Mouse (Mus musculus): ENCODE measurements at regions not wholly inside any gene's neighbourhood (a gene's known extent, or its start where the extent isn't known, plus 50 kb on each side); places are given as distances from the start of the nearest gene placed in this dataset.

DNA sequence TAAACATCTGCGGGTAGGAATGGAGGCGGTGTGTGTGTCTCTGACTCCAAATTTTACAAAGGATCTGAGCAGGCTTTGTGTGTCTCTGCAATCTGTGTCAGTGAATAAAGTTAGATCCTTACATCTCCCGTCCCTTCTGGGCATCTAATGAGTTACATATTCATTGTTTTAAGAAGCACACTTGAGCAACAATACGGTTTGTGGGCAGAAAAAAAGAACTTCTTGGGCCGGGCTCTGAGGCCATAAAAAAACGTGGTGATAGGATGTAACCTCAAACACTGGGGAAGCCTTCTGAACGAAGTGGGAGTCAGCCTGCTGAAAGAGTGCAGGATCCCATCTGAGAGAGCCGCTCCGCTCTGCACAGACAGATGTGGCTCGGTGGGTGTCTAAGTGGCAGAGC, 94.2 kb upstream of the Lef1 start:
- 50% methylated on average over 10 of the region's 10 CpGs for WGBS (ENCODE audit: insufficient replicate concordance)
- Histone ChIP-seq H3K4me1 (replicated peaks; ENCODE audit: control insufficient read depth in 2 of 2, insufficient read depth in 2 of 2, low read length in 1 of 2) (no peaks in the 10 kb centered on the region), H3K36me3 (replicated peaks; ENCODE audit: control insufficient read depth, insufficient read depth, low read depth) (no peaks in the 10 kb centered on the region), H3K27ac (no peak overlapping the region), H3K9ac (replicated peaks) (no peak overlapping the region), H3K4me2 (ENCODE audit: low read depth) (no peak overlapping the region), H3K4me3 (ENCODE audit: insufficient read depth in 1 of 2, low read depth in 2 of 2, low read length in 2 of 2) (no peak overlapping the region), H3K9me3 (ENCODE audit: control insufficient read depth, low read length) (no peaks in the 10 kb centered on the region), H3K27me3 (ENCODE audit: control insufficient read depth, insufficient read depth, low read length) (no peaks in the 10 kb centered on the region)
- no peak for TF ChIP-seq CTCF (IDR thresholded peaks at IDR 0.05; ENCODE audit: low read depth)
- TF ChIP-seq EP300 (IDR thresholded peaks at IDR 0.05; ENCODE audit: low read depth), result no peak
- no peak for DNase-seq (ENCODE audit: low read depth in 3 of 3, low spot score in 3 of 3)
- ATAC-seq (ENCODE audit: insufficient read depth), result no peak

DNA sequence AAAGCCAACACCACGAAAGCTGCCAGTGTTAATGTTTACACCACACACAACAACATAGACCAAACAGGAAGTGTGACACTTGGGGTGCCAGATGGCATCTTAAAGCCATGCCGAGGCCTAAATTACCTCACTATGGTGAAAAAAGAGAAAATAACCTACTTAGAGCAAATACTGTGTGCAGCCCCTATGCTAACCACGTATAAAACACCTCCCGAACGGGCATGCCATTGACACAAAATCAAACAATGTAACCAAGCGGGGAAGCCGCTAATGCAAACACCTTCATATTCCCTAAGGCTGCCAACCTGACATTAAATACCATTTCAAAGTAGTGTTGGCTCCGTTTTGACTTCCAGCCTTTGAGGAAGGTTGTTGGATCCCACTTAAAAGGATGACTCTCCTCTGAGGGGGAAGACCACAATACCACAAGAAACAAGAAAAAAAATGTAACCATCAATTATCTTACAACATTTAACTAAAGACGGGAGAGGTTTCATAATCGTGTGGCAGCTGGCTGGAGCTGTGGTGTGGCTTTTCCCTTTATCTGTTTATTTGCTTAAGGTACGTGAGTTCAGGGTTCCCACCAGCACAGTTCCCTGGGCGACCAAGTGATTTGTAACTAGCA, 96.1 kb upstream of the Lef1 start:
- H3K27me3 ChIP-seq (ENCODE audit: control insufficient read depth, insufficient read depth, low read length), result no peaks in the 10 kb centered on the region
- DNase-seq (ENCODE audit: low read depth in 3 of 3, low spot score in 3 of 3), result no peak
- H3K4me2 ChIP-seq (ENCODE audit: low read depth), result no peak overlapping the region
- WGBS (ENCODE audit: insufficient replicate concordance), result 29% methylated on average over 12 of the region's 12 CpGs
- H3K4me3 ChIP-seq (ENCODE audit: insufficient read depth in 1 of 2, low read depth in 2 of 2, low read length in 2 of 2), result no peak overlapping the region
- no peaks in the 10 kb centered on the region for H3K4me1 ChIP-seq (replicated peaks; ENCODE audit: control insufficient read depth in 2 of 2, insufficient read depth in 2 of 2, low read length in 1 of 2)
- no peaks in the 10 kb centered on the region for H3K36me3 ChIP-seq (replicated peaks; ENCODE audit: control insufficient read depth, insufficient read depth, low read depth)
- H3K9ac ChIP-seq (replicated peaks), result no peak overlapping the region
- H3K27ac ChIP-seq, result no peak overlapping the region
- ATAC-seq (ENCODE audit: insufficient read depth), result no peak
- TF ChIP-seq EP300 (IDR thresholded peaks at IDR 0.05; ENCODE audit: low read depth) (no peak), CTCF (IDR thresholded peaks at IDR 0.05; ENCODE audit: low read depth) (no peak)
- H3K9me3 ChIP-seq (ENCODE audit: control insufficient read depth, low read length), result no peaks in the 10 kb centered on the region

DNA sequence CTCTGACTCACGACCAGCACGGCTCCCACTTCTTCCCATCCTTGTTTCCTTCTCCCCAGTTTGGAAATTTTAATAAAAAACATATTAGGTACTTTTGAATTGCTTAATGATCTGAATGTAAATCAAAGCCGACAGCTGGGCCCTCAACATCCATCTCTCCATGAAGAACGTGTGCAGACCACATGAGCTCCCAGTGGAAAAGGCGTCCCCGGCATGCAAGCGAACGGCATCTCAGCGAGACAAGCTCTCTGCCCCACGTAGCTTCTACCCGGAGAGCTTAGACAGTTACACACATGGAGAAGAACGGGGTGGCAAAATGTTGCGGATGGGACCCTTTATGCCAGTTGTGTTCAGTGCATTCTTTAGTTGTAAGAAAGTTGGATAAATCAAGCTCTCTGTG, 109.6 kb upstream of the Lef1 start:
- no peaks in the 10 kb centered on the region for H3K9me3 ChIP-seq (ENCODE audit: control insufficient read depth, low read length)
- H3K36me3 ChIP-seq (replicated peaks; ENCODE audit: control insufficient read depth, insufficient read depth, low read depth), result no peaks in the 10 kb centered on the region
- DNase-seq (ENCODE audit: low read depth in 3 of 3, low spot score in 3 of 3), result no peak
- H3K4me3 ChIP-seq (ENCODE audit: insufficient read depth in 1 of 2, low read depth in 2 of 2, low read length in 2 of 2), result no peak overlapping the region
- H3K27me3 ChIP-seq (ENCODE audit: control insufficient read depth, insufficient read depth, low read length), result no peaks in the 10 kb centered on the region
- H3K4me1 ChIP-seq (replicated peaks; ENCODE audit: control insufficient read depth in 2 of 2, insufficient read depth in 2 of 2, low read length in 1 of 2), result no peaks in the 10 kb centered on the region
- no peak for ATAC-seq (ENCODE audit: insufficient read depth)
- TF ChIP-seq CTCF (IDR thresholded peaks at IDR 0.05; ENCODE audit: low read depth), result no peak
- no peak for TF ChIP-seq EP300 (IDR thresholded peaks at IDR 0.05; ENCODE audit: low read depth)
- WGBS (ENCODE audit: insufficient replicate concordance), result 76% methylated on average over 13 of the region's 13 CpGs
- H3K9ac ChIP-seq (replicated peaks), result no peak overlapping the region
- no peak overlapping the region for H3K4me2 ChIP-seq (ENCODE audit: low read depth)
- no peak overlapping the region for H3K27ac ChIP-seq

DNA sequence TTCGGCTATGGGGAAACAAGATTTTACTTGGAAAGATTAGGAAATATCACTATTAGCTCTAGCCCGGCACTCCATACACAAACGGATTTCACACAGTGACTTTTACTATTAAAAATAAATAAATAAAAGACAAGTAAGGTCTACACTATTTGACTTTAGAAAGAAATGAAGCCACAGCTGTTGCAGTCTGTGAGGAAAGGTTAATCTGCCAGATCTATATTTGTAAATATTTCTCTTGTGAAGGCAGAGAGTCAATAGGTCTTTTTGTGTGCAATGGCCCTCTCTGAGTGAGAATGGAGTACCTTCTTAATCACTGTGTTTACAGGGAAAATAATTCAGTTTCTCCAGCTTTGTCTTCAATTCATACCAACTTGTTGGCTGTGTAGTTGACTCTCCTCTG, 110.0 kb upstream of the Lef1 start:
- no peak for DNase-seq (ENCODE audit: low read depth in 3 of 3, low spot score in 3 of 3)

DNA sequence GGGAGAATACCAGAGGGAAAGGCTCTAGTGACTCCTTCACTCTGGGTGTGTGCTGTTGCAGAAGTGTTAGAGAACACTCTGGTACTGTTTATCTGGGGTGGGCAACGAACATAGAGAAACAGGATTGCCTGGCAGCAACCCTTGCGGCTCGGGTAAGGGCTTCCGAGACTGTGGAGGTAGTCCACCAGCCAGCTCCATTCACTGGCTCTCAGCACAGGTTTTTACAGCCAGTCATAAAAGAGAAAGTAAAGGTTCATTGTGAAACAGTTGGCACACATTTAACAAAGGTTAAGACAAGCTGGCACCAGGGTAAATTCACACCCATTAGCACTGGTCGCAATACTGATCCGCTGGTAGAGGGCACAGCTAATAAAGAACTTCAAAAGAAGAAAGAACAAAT, 110.5 kb upstream of the Lef1 start:
- Histone ChIP-seq H3K4me1 (replicated peaks; ENCODE audit: control insufficient read depth in 2 of 2, insufficient read depth in 2 of 2, low read length in 1 of 2) (no peaks in the 10 kb centered on the region), H3K4me3 (ENCODE audit: insufficient read depth in 1 of 2, low read depth in 2 of 2, low read length in 2 of 2) (no peak overlapping the region), H3K9ac (replicated peaks) (no peak overlapping the region), H3K4me2 (ENCODE audit: low read depth) (no peak overlapping the region), H3K27me3 (ENCODE audit: control insufficient read depth, insufficient read depth, low read length) (no peaks in the 10 kb centered on the region), H3K9me3 (ENCODE audit: control insufficient read depth, low read length) (no peaks in the 10 kb centered on the region), H3K27ac (no peak overlapping the region), H3K36me3 (replicated peaks; ENCODE audit: control insufficient read depth, insufficient read depth, low read depth) (no peaks in the 10 kb centered on the region)
- 54% methylated on average over 6 of the region's 6 CpGs for WGBS (ENCODE audit: insufficient replicate concordance)
- DNase-seq (ENCODE audit: low read depth in 3 of 3, low spot score in 3 of 3) (no peak), ATAC-seq (ENCODE audit: insufficient read depth) (no peak)
- TF ChIP-seq EP300 (IDR thresholded peaks at IDR 0.05; ENCODE audit: low read depth), result no peak
- TF ChIP-seq CTCF (IDR thresholded peaks at IDR 0.05; ENCODE audit: low read depth), result no peak

More for the DNA sequence above, 110.0 kb upstream of the Lef1 start:
- no peak for TF ChIP-seq CTCF (IDR thresholded peaks at IDR 0.05; ENCODE audit: low read depth)
- no peak for TF ChIP-seq EP300 (IDR thresholded peaks at IDR 0.05; ENCODE audit: low read depth)
- H3K4me3 ChIP-seq (ENCODE audit: insufficient read depth in 1 of 2, low read depth in 2 of 2, low read length in 2 of 2), result no peak overlapping the region
- H3K27me3 ChIP-seq (ENCODE audit: control insufficient read depth, insufficient read depth, low read length), result no peaks in the 10 kb centered on the region
- H3K4me2 ChIP-seq (ENCODE audit: low read depth), result no peak overlapping the region
- ATAC-seq (ENCODE audit: insufficient read depth), result no peak
- no peaks in the 10 kb centered on the region for H3K4me1 ChIP-seq (replicated peaks; ENCODE audit: control insufficient read depth in 2 of 2, insufficient read depth in 2 of 2, low read length in 1 of 2)
- no peak overlapping the region for H3K9ac ChIP-seq (replicated peaks)
- no peaks in the 10 kb centered on the region for H3K36me3 ChIP-seq (replicated peaks; ENCODE audit: control insufficient read depth, insufficient read depth, low read depth)
- WGBS (ENCODE audit: insufficient replicate concordance), result 53% methylated on average over 3 of the region's 3 CpGs
- H3K27ac ChIP-seq, result no peak overlapping the region
- H3K9me3 ChIP-seq (ENCODE audit: control insufficient read depth, low read length), result no peaks in the 10 kb centered on the region

Measured in liver, embryonic 14.5 days (tissue).